8 mouse cellular contexts compared by ENCODE assay signal in the genomic region with DNA sequence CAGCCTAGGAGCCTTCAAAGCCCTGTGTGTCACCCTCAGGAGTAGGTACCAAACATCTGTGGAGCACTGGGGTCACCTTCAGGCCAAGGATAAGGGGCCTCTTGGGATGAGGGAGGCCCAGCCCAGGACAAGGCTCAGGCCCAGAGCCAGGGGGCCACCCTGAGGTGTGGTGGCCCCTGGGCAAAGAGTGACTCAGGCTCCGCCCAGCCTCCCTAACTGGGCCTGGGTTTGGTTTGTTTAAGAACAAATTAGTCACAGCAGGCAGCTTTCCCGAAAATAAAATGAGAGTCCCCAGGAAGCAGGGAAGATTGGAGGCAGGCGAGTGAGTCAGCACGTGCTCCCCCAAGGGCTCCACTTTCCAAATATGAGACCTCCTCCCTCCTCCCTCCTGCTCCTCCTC. TPM values are rescaled to one million over a fixed set of nuclear protein-coding genes. Genes with fewer than 3 reads are reported as not detected.
DNase-seq lines count a peak whose midpoint lies in the region.

No protein-coding gene starts in this region.

- H3K27ac ChIP-seq in embryonic facial prominence, embryonic 10.5 days (replicated peaks), result peak overlapping the region; percentile 70

- H3K27me3 ChIP-seq in embryonic facial prominence, embryonic 10.5 days (replicated peaks; ENCODE audit: low read depth, poor library complexity, severe bottlenecking), result peaks cover 77% of the 10 kb centered on the region

- no peaks in the 10 kb centered on the region for H3K36me3 ChIP-seq in embryonic facial prominence, embryonic 10.5 days (replicated peaks)

- peak; percentile 42 to 61 for DNase-seq in layer of hippocampus, adult 8-10 months (ENCODE audit: low spot score in 2 of 2)
- DNase-seq in layer of hippocampus, postnatal 10 days (ENCODE audit: low spot score in 2 of 2), result no peak
- DNase-seq in embryonic facial prominence, embryonic 10.5 days (ENCODE audit: low spot score), result peak; percentile 38
- peak; percentile 49 to 67 for DNase-seq in heart, postnatal 36 days
- peak; percentile 71 to 80 for DNase-seq in right cerebral cortex, postnatal 36 days (ENCODE audit: low spot score in 2 of 2)
- DNase-seq in embryo, embryonic 11 days, result no peak
- no peak for DNase-seq in spleen, postnatal 10 days (ENCODE audit: low spot score in 2 of 2)
- no peak for DNase-seq in testis, postnatal 10 days (ENCODE audit: low spot score)

- H3K4me1 ChIP-seq in embryonic facial prominence, embryonic 10.5 days, result peaks cover 71% of the 10 kb centered on the region

- 22% methylated on average over 4 of the region's 4 CpGs for WGBS in embryonic facial prominence, embryonic 10.5 days

- intact Hi-C loops in heart, postnatal 36 days (cut with DNase I), result loop anchor here (2.0 kb wide), 1 partner anchor 37 kb away; no protein-coding TSS in a partner anchor

- H3K4me3 ChIP-seq in embryonic facial prominence, embryonic 10.5 days, result no peak overlapping the region

- no peaks in the 10 kb centered on the region for H3K9me3 ChIP-seq in embryonic facial prominence, embryonic 10.5 days

RNA-seq across cellular contexts. Expression of a gene that starts 37.7 kb away (rescaled TPM):
- 1 to 10 TPM in 3 of 4 experiments, under 1 TPM in 1; 0.81 to 7.9 (median 3.3) TPM for total RNA-seq in layer of hippocampus, adult 8-10 months (2022)
- 1 to 10 TPM; 2.3 to 2.8 TPM for total RNA-seq in layer of hippocampus, postnatal 10 days (2021)
- polyA plus RNA-seq in embryonic facial prominence, embryonic 10.5 days (2016; fragmentation: Nextera tagmentation; extraction: Ambion mirVana), result 13.6 and 16.7 TPM in 2 replicates
- 1 to 10 TPM; 3.4 to 3.8 TPM for total RNA-seq in heart, postnatal 36 days (2021)

RNA-seq across cellular contexts. Expression of a gene that starts 53.9 kb away (rescaled TPM):
- 10 to 100 TPM; 71.3 to 80.4 (median 78.8) TPM for total RNA-seq in layer of hippocampus, adult 8-10 months (2022)
- total RNA-seq in layer of hippocampus, postnatal 10 days (2021), result 10 to 100 TPM; 59.2 to 59.6 TPM
- 43.5 and 44.6 TPM in 2 replicates for polyA plus RNA-seq in embryonic facial prominence, embryonic 10.5 days (2016; fragmentation: Nextera tagmentation; extraction: Ambion mirVana)
- total RNA-seq in heart, postnatal 36 days (2021), result 10 to 100 TPM; 17.8 to 20.0 TPM

RNA-seq across cellular contexts. Expression of a gene that starts 58.9 kb away (rescaled TPM):
- total RNA-seq in layer of hippocampus, adult 8-10 months (2022), result 1 to 10 TPM; 3.1 to 5.9 (median 5.6) TPM
- 1 to 10 TPM; 2.1 to 2.3 TPM for total RNA-seq in layer of hippocampus, postnatal 10 days (2021)
- polyA plus RNA-seq in embryonic facial prominence, embryonic 10.5 days (2016; fragmentation: Nextera tagmentation; extraction: Ambion mirVana), result 2.5 and 3.1 TPM in 2 replicates
- total RNA-seq in heart, postnatal 36 days (2021), result 1 to 10 TPM; 6.9 to 8.2 TPM

Comparison
In these comparisons a context has a peak if more than half of its experiments do, and no peak if none do; other contexts are left out.
1. DNase-seq: peak in layer of hippocampus, adult 8-10 months (2 of 2), embryonic facial prominence, embryonic 10.5 days (single experiment), heart, postnatal 36 days (2 of 2) and right cerebral cortex, postnatal 36 days (2 of 2); none in layer of hippocampus, postnatal 10 days (0 of 2), embryo, embryonic 11 days (single experiment), spleen, postnatal 10 days (0 of 2) and testis, postnatal 10 days (single experiment).